Mouse (Mus musculus): ENCODE measurements around the gene Mylk3. TPM values are rescaled to one million over a fixed set of nuclear protein-coding genes. Genes with fewer than 3 reads are reported as not detected.

Mylk3 gene
- polyA plus RNA-seq, 2 experiments, result 42.1 to 48.7 TPM

DNA sequence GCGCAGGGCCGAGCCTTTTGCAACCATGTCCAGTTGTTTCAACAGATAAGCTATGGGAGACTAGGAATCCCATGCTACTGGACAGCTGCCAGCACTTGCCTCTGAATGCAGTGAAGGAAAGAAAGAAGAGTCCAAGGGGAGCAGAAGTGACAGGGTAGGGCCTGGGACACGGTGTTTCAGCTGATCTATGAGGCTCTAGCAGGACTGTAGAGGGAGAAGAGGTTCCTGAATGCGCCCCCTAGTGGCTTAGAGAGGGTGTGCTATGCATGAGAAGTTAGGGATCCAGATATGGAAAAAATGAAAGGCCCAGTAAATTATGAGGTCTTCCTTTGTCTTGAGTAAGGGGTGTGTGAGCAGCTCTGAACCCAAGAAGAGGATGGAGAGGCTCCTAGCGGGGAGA is 11.4 kb upstream of the Mylk3 start:
- Histone ChIP-seq H3K9ac (replicated peaks) (no peak overlapping the region; the same call in 1 of the 2 replicates), H3K27ac (peak overlapping the region; percentile 67)
- peak; percentile 65 to 78 (median 68) for DNase-seq (ENCODE audit: low read depth in 3 of 3, low spot score in 3 of 3)

GRCm38 (mm10) chr8:85396432-85397079 is 10.4 kb upstream of the Mylk3 start:
- Histone ChIP-seq H3K27ac (peak overlapping the region; percentile 67), H3K4me1 (replicated peaks; ENCODE audit: control insufficient read depth in 2 of 2, insufficient read depth in 2 of 2, low read length in 1 of 2) (peaks cover 32 to 36% of the 10 kb centered on the region in 2 experiments), H3K4me2 (ENCODE audit: low read depth) (peak overlapping the region; percentile 58), H3K27me3 (ENCODE audit: control insufficient read depth, insufficient read depth, low read length) (no peaks in the 10 kb centered on the region), H3K9me3 (ENCODE audit: control insufficient read depth, low read length) (no peaks in the 10 kb centered on the region), H3K36me3 (replicated peaks; ENCODE audit: control insufficient read depth, insufficient read depth, low read depth) (no peaks in the 10 kb centered on the region), H3K9ac (replicated peaks) (peak overlapping the region; percentile 52), H3K4me3 (ENCODE audit: insufficient read depth in 1 of 2, low read depth in 2 of 2, low read length in 2 of 2) (peak overlapping the region; percentile 9 to 21)
- ATAC-seq (ENCODE audit: insufficient read depth) (peak; percentile 77), DNase-seq (ENCODE audit: low read depth in 3 of 3, low spot score in 3 of 3) (peak in 1 of 3 experiments; percentile 59)
- TF ChIP-seq CTCF (IDR thresholded peaks at IDR 0.05; ENCODE audit: low read depth) (no peak), EP300 (IDR thresholded peaks at IDR 0.05; ENCODE audit: low read depth) (peak; percentile 8; the same call in 1 of the 2 replicates)
- WGBS (ENCODE audit: insufficient replicate concordance), result 19% methylated on average over 5 of the region's 5 CpGs

More for the DNA sequence above, 11.4 kb upstream of the Mylk3 start:
- WGBS (ENCODE audit: insufficient replicate concordance), result 31% methylated on average over 5 of the region's 5 CpGs
- peak; percentile 95 for TF ChIP-seq CTCF (IDR thresholded peaks at IDR 0.05; ENCODE audit: low read depth)
- TF ChIP-seq EP300 (IDR thresholded peaks at IDR 0.05; ENCODE audit: low read depth), result peak; percentile 45; the same call in 1 of the 2 replicates
- H3K36me3 ChIP-seq (replicated peaks; ENCODE audit: control insufficient read depth, insufficient read depth, low read depth), result no peaks in the 10 kb centered on the region
- peaks cover 30 to 32% of the 10 kb centered on the region in 2 experiments for H3K4me1 ChIP-seq (replicated peaks; ENCODE audit: control insufficient read depth in 2 of 2, insufficient read depth in 2 of 2, low read length in 1 of 2)
- H3K9me3 ChIP-seq (ENCODE audit: control insufficient read depth, low read length), result no peaks in the 10 kb centered on the region
- H3K4me3 ChIP-seq (ENCODE audit: insufficient read depth in 1 of 2, low read depth in 2 of 2, low read length in 2 of 2), result no peak overlapping the region
- H3K4me2 ChIP-seq (ENCODE audit: low read depth), result peak overlapping the region; percentile 58
- ATAC-seq (ENCODE audit: insufficient read depth), result peak; percentile 70
- no peaks in the 10 kb centered on the region for H3K27me3 ChIP-seq (ENCODE audit: control insufficient read depth, insufficient read depth, low read length)

- ATAC-seq (ENCODE audit: insufficient read depth) (peak; percentile 79), DNase-seq (ENCODE audit: low read depth in 3 of 3, low spot score in 3 of 3) (peak in 1 of 3 experiments; percentile 72)
- H3K27me3 ChIP-seq (ENCODE audit: control insufficient read depth, insufficient read depth, low read length), result no peaks in the 10 kb centered on the region
- TF ChIP-seq EP300 (IDR thresholded peaks at IDR 0.05; ENCODE audit: low read depth) (peak; percentile 84), CTCF (IDR thresholded peaks at IDR 0.05; ENCODE audit: low read depth) (no peak)
- H3K27ac ChIP-seq, result peak overlapping the region; percentile 67
- H3K36me3 ChIP-seq (replicated peaks; ENCODE audit: control insufficient read depth, insufficient read depth, low read depth), result no peaks in the 10 kb centered on the region
- H3K4me2 ChIP-seq (ENCODE audit: low read depth), result peak overlapping the region; percentile 58
- whole genome bisulfite sequencing (ENCODE audit: insufficient replicate concordance), result 25% methylated on average over 8 of the region's 8 CpGs
- H3K4me3 ChIP-seq (ENCODE audit: insufficient read depth in 1 of 2, low read depth in 2 of 2, low read length in 2 of 2), result peak overlapping the region; percentile 9 to 21; a peak in 3 of 4 replicates
- peaks cover 38 to 42% of the 10 kb centered on the region in 2 experiments for H3K4me1 ChIP-seq (replicated peaks; ENCODE audit: control insufficient read depth in 2 of 2, insufficient read depth in 2 of 2, low read length in 1 of 2)
- no peaks in the 10 kb centered on the region for H3K9me3 ChIP-seq (ENCODE audit: control insufficient read depth, low read length)
- H3K9ac ChIP-seq (replicated peaks), result peak overlapping the region; percentile 52
Measured at GRCm38 (mm10) chr8:85395681-85396431, 9.7 kb upstream of the Mylk3 start.

- H3K9me3 ChIP-seq (ENCODE audit: control insufficient read depth, low read length), result no peaks in the 10 kb centered on the region
- H3K9ac ChIP-seq (replicated peaks), result no peak overlapping the region
- no peak for ATAC-seq (ENCODE audit: insufficient read depth)
- H3K36me3 ChIP-seq (replicated peaks; ENCODE audit: control insufficient read depth, insufficient read depth, low read depth), result no peaks in the 10 kb centered on the region
- 18% methylated on average over 3 of the region's 3 CpGs for WGBS (ENCODE audit: insufficient replicate concordance)
- no peak for DNase-seq (ENCODE audit: low read depth in 3 of 3, low spot score in 3 of 3)
- H3K4me2 ChIP-seq (ENCODE audit: low read depth), result no peak overlapping the region
- peaks cover 38 to 46% of the 10 kb centered on the region in 2 experiments for H3K4me1 ChIP-seq (replicated peaks; ENCODE audit: control insufficient read depth in 2 of 2, insufficient read depth in 2 of 2, low read length in 1 of 2)
- H3K27me3 ChIP-seq (ENCODE audit: control insufficient read depth, insufficient read depth, low read length), result no peaks in the 10 kb centered on the region
- TF ChIP-seq EP300 (IDR thresholded peaks at IDR 0.05; ENCODE audit: low read depth), result no peak
- no peak for TF ChIP-seq CTCF (IDR thresholded peaks at IDR 0.05; ENCODE audit: low read depth)
- no peak overlapping the region for H3K4me3 ChIP-seq (ENCODE audit: insufficient read depth in 1 of 2, low read depth in 2 of 2, low read length in 2 of 2)
- peak overlapping the region; percentile 67; the same call in 1 of the 2 replicates for H3K27ac ChIP-seq
Measured at GRCm38 (mm10) chr8:85395017-85395416, 8.9 kb upstream of the Mylk3 start.

DNA sequence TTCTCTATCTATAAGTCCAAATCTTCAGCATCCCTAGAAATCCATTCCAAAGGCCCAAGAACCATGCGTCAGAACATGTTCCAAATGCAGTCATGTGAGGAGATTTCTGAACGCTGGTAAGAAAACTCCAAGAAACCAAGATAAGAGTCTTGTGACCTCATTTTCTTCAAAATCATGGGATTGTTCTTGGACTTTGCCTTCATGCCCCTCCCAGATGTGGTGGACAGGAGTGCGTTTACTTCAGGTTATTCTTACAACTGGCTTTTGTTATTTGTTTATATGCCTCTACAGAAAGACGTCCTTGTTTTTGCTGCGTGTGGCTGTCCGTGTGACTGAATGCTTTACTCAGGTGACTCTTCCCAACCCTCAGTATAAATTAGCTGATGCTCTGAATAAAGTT is 7.1 kb upstream of the Mylk3 start:
- no peaks in the 10 kb centered on the region for H3K27me3 ChIP-seq (ENCODE audit: control insufficient read depth, insufficient read depth, low read length)
- H3K36me3 ChIP-seq (replicated peaks; ENCODE audit: control insufficient read depth, insufficient read depth, low read depth), result no peaks in the 10 kb centered on the region
- H3K4me1 ChIP-seq (replicated peaks; ENCODE audit: control insufficient read depth in 2 of 2, insufficient read depth in 2 of 2, low read length in 1 of 2), result peaks cover 38 to 46% of the 10 kb centered on the region in 2 experiments
- TF ChIP-seq CTCF (IDR thresholded peaks at IDR 0.05; ENCODE audit: low read depth) (no peak), EP300 (IDR thresholded peaks at IDR 0.05; ENCODE audit: low read depth) (no peak)
- WGBS (ENCODE audit: insufficient replicate concordance), result 74% methylated on average over 6 of the region's 6 CpGs
- no peaks in the 10 kb centered on the region for H3K9me3 ChIP-seq (ENCODE audit: control insufficient read depth, low read length)
- no peak overlapping the region for H3K4me3 ChIP-seq (ENCODE audit: insufficient read depth in 1 of 2, low read depth in 2 of 2, low read length in 2 of 2)
- H3K27ac ChIP-seq, result no peak overlapping the region
- no peak overlapping the region for H3K4me2 ChIP-seq (ENCODE audit: low read depth)
- ATAC-seq (ENCODE audit: insufficient read depth), result no peak
- DNase-seq (ENCODE audit: low read depth in 3 of 3, low spot score in 3 of 3), result no peak
- H3K9ac ChIP-seq (replicated peaks), result no peak overlapping the region

All from liver, embryonic 14.5 days (tissue).